Mouse (Mus musculus): ENCODE results near the gene Troap.

DNA sequence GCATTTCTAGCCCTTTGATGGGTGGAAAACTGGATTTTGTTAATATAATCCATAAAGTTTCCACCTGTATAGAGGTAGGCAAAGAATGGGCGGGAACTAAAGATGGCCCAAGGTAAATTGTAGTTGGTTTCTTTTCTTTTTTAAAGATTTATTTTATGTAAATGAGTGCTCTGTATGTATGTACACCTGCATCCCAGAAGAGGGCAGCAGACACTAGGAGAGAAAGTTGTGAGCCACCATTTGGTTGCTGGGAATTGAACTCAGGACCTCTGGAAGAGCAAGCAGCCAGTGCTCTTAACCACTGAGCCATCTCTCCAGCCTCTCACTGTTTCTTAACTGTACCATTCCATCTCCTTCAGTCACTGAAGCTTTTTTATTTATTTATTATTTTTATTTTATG, 2.4 kb upstream of the Troap start:
- TF ChIP-seq HCFC1 (IDR thresholded peaks at IDR 0.05; ENCODE audit: borderline replicate concordance, insufficient read depth, low read length) (no peak), MAFK (IDR thresholded peaks at IDR 0.05; ENCODE audit: insufficient read depth, low read depth, low read length) (no peak), ZNF384 (IDR thresholded peaks at IDR 0.05; ENCODE audit: low read depth, low read length) (no peak)

Data from ES-E14 (cell line).